Mouse (Mus musculus) forebrain, embryonic 16.5 days (tissue): ENCODE results near the gene Sbp. TPM values are rescaled to one million over a fixed set of nuclear protein-coding genes. Genes with fewer than 3 reads are reported as not detected.
A peak's percentile ranks its signal among the peaks of the same experiment; 100 is the strongest.

Experiments used
- ATAC-seq: fragments of 200-750 bp; cut with Nextera tagmentation; 2 replicates; pipeline ENCODE4 v1.8.0; 2017; ENCODE audit warnings: mild to moderate bottlenecking, moderate library complexity
- H3K27ac ChIP-seq: fragments of 300-500 bp; sonication (generic); 2 replicates; pipeline ENCODE4 v1.5.1; 2014; ENCODE audit warnings: low read length, control low read depth
- H3K27me3 ChIP-seq: fragments of 300-500 bp; sonication (generic); replicated peaks from 2 replicates; pipeline ENCODE4 v1.6.1; 2014; ENCODE audit warnings: low read length; ENCODE audit not compliant: control insufficient read depth, insufficient read depth
- H3K36me3 ChIP-seq: fragments of 300-500 bp; sonication (generic); 2 replicates; pipeline ENCODE4 v1.6.1; 2014; ENCODE audit not compliant: control insufficient read depth, insufficient read depth
- H3K4me1 ChIP-seq: fragments of 300-500 bp; sonication (generic); replicated peaks from 2 replicates; pipeline ENCODE4 v1.6.1; 2014; ENCODE audit warnings: low read length; ENCODE audit not compliant: control insufficient read depth, insufficient read depth
- H3K4me2 ChIP-seq: fragments of 300-500 bp; sonication (generic); 2 replicates; pipeline ENCODE4 v1.6.1; 2014; ENCODE audit warnings: mild to moderate bottlenecking, low read length, control low read depth
- H3K4me3 ChIP-seq: fragments of 300-500 bp; sonication (generic); replicated peaks from 2 replicates; pipeline ENCODE4 v1.5.1; 2014; ENCODE audit warnings: mild to moderate bottlenecking, low read length, control low read depth
- H3K9ac ChIP-seq: fragments of 300-500 bp; sonication (generic); replicated peaks from 2 replicates; pipeline ENCODE4 v1.6.1; 2014; ENCODE audit warnings: low read depth, low read length, control low read depth
- H3K9me3 ChIP-seq: fragments of 300-500 bp; sonication (generic); 2 replicates; pipeline ENCODE4 v1.6.1; 2016; ENCODE audit warnings: low read length; ENCODE audit not compliant: control insufficient read depth
- WGBS: fragments of 180-500 bp; shearing (Covaris S2); extraction: QIAGEN DNeasy Blood & Tissue Kit; methylation state at CpG from one replicate; pipeline ENCODE4 v1.1.7; 2014; 5-methylcytosine and 5-hydroxymethylcytosine counted together
- polyA plus RNA-seq: library from polyadenylated mRNA; unstranded; fragments of >200 nt; fragmentation: Nextera tagmentation; extraction: Ambion mirVana; gene quantifications from 2 replicates; pipeline ENCODE4 v1.2.1, GENCODE M21; 2015

Gene Sbp
- polyA plus RNA-seq, 1 experiment from 2014 or later: not detected

- Histone ChIP-seq H3K4me2 (no peak within 1 kb of the TSS), H3K27me3 (no peaks in the 10 kb centered on the region), H3K4me3 (no peak within 1 kb of the TSS), H3K9ac (no peak within 1 kb of the TSS), H3K27ac (no peak within 1 kb of the TSS), H3K36me3 (no peaks in the 10 kb centered on the region), H3K9me3 (no peaks in the 10 kb centered on the region), H3K4me1 (no peaks in the 10 kb centered on the region)
- ATAC-seq: no peak
- 84% methylated on average over 10 of the region's 10 CpGs for WGBS
Measured at GRCm38 (mm10) chr17:23980297-23980909, 38.9 kb downstream of the Sbp start, which contains the start of gene Prss30. Gene Prss30, minus strand, starts transcription at chr17:23980566.

- Histone ChIP-seq H3K4me2 (no peak overlapping the region), H3K9me3 (no peaks in the 10 kb centered on the region), H3K9ac (no peak overlapping the region), H3K36me3 (no peaks in the 10 kb centered on the region), H3K4me3 (no peak overlapping the region), H3K27me3 (no peaks in the 10 kb centered on the region), H3K4me1 (no peaks in the 10 kb centered on the region), H3K27ac (no peak overlapping the region)
- WGBS: 74% methylated on average over 4 of the region's 4 CpGs
- ATAC-seq: no peak
Measured at GRCm38 (mm10) chr17:23982912-23983311, 41.4 kb downstream of the Sbp start.

- no peak for ATAC-seq
- 77% methylated on average over 1 of the region's 1 CpGs for WGBS
- H3K36me3 ChIP-seq: no peaks in the 10 kb centered on the region
- H3K4me1 ChIP-seq: no peaks in the 10 kb centered on the region
- no peak overlapping the region for H3K4me3 ChIP-seq
- no peaks in the 10 kb centered on the region for H3K9me3 ChIP-seq
- no peak overlapping the region for H3K27ac ChIP-seq
- H3K9ac ChIP-seq: no peak overlapping the region
- no peak overlapping the region for H3K4me2 ChIP-seq
- no peaks in the 10 kb centered on the region for H3K27me3 ChIP-seq
Measured at GRCm38 (mm10) chr17:23984989-23985388, 43.5 kb downstream of the Sbp start.

DNA sequence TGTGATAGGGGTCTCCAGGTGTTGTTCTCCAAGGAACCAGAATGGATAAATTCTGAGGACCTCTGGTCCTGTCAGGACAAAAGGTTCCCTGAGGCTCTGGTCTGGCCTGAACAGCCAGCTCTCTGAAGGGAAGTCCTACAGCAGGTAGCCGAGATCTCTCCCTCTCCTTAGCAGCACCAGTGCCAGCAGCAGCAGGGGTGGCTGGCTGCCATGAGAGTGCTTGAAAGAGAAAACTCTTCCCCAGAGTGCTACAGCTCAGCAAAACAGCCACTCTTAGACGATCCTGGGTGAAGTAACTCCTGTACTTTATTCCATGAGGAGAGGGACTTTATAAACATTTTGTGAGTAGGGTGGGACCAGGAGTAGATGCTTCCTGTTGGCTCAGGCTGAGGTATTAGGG lies 48.3 kb downstream of the Sbp start:
- no peak for ATAC-seq
- no peak overlapping the region for H3K4me2 ChIP-seq
- H3K4me3 ChIP-seq: no peak overlapping the region
- H3K36me3 ChIP-seq: no peaks in the 10 kb centered on the region
- H3K9me3 ChIP-seq: no peaks in the 10 kb centered on the region
- peaks cover 6% of the 10 kb centered on the region for H3K4me1 ChIP-seq
- WGBS: 37% methylated on average over 2 of the region's 2 CpGs
- no peak overlapping the region for H3K9ac ChIP-seq
- no peak overlapping the region for H3K27ac ChIP-seq
- H3K27me3 ChIP-seq: no peaks in the 10 kb centered on the region

DNA sequence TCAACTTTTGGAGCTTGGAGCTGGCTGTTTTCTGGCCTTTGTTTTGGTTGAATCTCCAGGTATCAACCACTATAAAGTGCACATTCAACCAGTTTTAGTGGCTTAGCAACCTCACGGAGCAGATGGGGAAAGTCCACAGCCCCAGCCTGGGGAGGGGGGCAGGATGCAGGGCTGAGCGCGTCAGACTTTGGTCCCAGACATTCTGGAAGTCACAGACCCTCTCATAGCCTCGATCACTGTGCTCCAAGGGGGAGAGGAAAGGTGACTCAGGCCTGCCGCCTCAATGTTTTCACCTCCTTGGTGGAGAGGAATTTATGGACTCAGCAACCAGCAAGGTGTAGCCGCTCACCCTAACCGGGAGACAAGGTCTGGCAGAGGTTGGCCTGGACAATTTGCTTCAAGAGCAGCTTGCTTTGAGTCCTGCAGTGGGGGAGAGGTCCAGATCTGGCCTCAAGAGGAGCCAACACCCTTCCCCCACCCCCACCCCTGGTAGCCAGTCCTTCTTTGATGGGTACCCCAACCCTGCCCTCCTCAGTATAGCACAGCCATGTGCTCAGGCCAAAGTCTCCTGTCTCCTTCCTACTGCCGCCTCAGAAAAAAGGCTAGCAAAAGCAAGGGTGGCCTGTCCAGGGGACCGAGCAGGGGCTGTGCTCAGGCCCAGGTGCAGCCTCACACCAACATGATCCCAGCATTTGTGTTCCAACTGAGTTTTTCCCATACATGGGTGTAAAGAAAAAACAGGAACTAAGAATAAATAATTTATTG lies 51.5 kb downstream of the Sbp start:
- peak; percentile 78 for ATAC-seq
- peak overlapping the region; percentile 14; the same call in 1 of the 2 replicates for H3K4me3 ChIP-seq
- H3K9ac ChIP-seq: peak overlapping the region; percentile 42; the same call in 1 of the 2 replicates
- peaks cover 6% of the 10 kb centered on the region for H3K4me1 ChIP-seq
- WGBS: 70% methylated on average over 9 of the region's 9 CpGs
- peak overlapping the region; percentile 64 for H3K4me2 ChIP-seq
- no peaks in the 10 kb centered on the region for H3K9me3 ChIP-seq
- no peaks in the 10 kb centered on the region for H3K27me3 ChIP-seq
- no peaks in the 10 kb centered on the region for H3K36me3 ChIP-seq
- no peak overlapping the region for H3K27ac ChIP-seq

GRCm38 (mm10) chr17:23993559-23994428 lies 52.3 kb downstream of the Sbp start:
- Histone ChIP-seq H3K9me3 (no peaks in the 10 kb centered on the region), H3K4me2 (peak overlapping the region; percentile 64), H3K36me3 (no peaks in the 10 kb centered on the region), H3K4me1 (peaks cover 6% of the 10 kb centered on the region), H3K27ac (no peak overlapping the region), H3K27me3 (no peaks in the 10 kb centered on the region), H3K4me3 (peak overlapping the region; percentile 37), H3K9ac (peak overlapping the region; percentile 66)
- peak; percentile 84 for ATAC-seq
- WGBS: 9% methylated on average over 31 of the region's 31 CpGs

- no peak for ATAC-seq
- Histone ChIP-seq H3K4me2 (no peak overlapping the region), H3K27ac (no peak overlapping the region)
Measured at GRCm38 (mm10) chr17:23994667-23995066, 53.2 kb downstream of the Sbp start.

More at GRCm38 (mm10) chr17:23994667-23995066, 53.2 kb downstream of the Sbp start:
- Histone ChIP-seq H3K9me3 (no peaks in the 10 kb centered on the region), H3K36me3 (no peaks in the 10 kb centered on the region), H3K4me1 (peaks cover 6% of the 10 kb centered on the region), H3K4me3 (no peak overlapping the region), H3K27me3 (no peaks in the 10 kb centered on the region), H3K9ac (no peak overlapping the region)
- WGBS: 76% methylated on average over 7 of the region's 7 CpGs
